Mouse (Mus musculus) myocyte (in vitro differentiated cells): ENCODE measurements around the gene Ssh2.

Experiments used
- CEBPB ChIP-seq: IDR thresholded peaks from 2 replicates; pipeline ENCODE4 v1.6.1; 2011; ENCODE audit warnings: mild to moderate bottlenecking, moderate library complexity; ENCODE audit not compliant: poor library complexity, insufficient read depth, severe bottlenecking
- E2F4 ChIP-seq: IDR thresholded peaks from one replicate; pipeline ENCODE4 v1.6.1; 2011; ENCODE audit warnings: mild to moderate bottlenecking, control low read depth, moderate library complexity; ENCODE audit not compliant: insufficient read depth
- MAX ChIP-seq: IDR thresholded peaks from one replicate; pipeline ENCODE4 v1.6.1; 2011; ENCODE audit warnings: low read depth, mild to moderate bottlenecking, control low read depth
- MYOD1 ChIP-seq, 3 experiments: IDR thresholded peaks; one replicate each; pipeline ENCODE4 v1.6.1; 2011; ENCODE audit warnings: control low read depth in 2 of 3, low read depth in 2 of 3, mild to moderate bottlenecking in 2 of 3, moderate library complexity in 1 of 3; ENCODE audit not compliant: insufficient read length in 2 of 3, control insufficient read depth in 1 of 3
- MYOG ChIP-seq, 3 experiments: IDR thresholded peaks; one replicate each; pipeline ENCODE4 v1.6.1; 2011; ENCODE audit warnings: control low read depth in 2 of 3, low read depth in 2 of 3, mild to moderate bottlenecking in 2 of 3; ENCODE audit not compliant: insufficient read length in 2 of 3, control insufficient read depth in 1 of 3, insufficient read depth in 1 of 3
- POLR2A ChIP-seq: IDR thresholded peaks from one replicate; pipeline ENCODE4 v1.6.1; 2011; ENCODE audit warnings: low read depth, mild to moderate bottlenecking, control low read depth, moderate library complexity; ENCODE audit not compliant: insufficient read length
- POLR2AphosphoS2 ChIP-seq: IDR thresholded peaks from one replicate; pipeline ENCODE4 v1.6.1; 2011; ENCODE audit warnings: low read depth, control low read depth; ENCODE audit not compliant: insufficient read length
- REST ChIP-seq: IDR thresholded peaks from one replicate; pipeline ENCODE4 v1.6.1; 2011; ENCODE audit warnings: mild to moderate bottlenecking, control low read depth, moderate library complexity; ENCODE audit not compliant: insufficient read depth, insufficient read length
- SRF ChIP-seq: IDR thresholded peaks from one replicate; pipeline ENCODE4 v1.6.1; 2011; ENCODE audit warnings: low read depth; ENCODE audit not compliant: control insufficient read depth, insufficient read length
- TCF3 ChIP-seq: IDR thresholded peaks from one replicate; pipeline ENCODE4 v1.6.1; 2011; ENCODE audit warnings: low read depth, control low read depth; ENCODE audit not compliant: insufficient read length
- USF1 ChIP-seq: IDR thresholded peaks from one replicate; pipeline ENCODE4 v1.6.1; 2011; ENCODE audit warnings: low read depth, mild to moderate bottlenecking, control low read depth, moderate library complexity

- TF ChIP-seq REST (no peak), CEBPB (peak; percentile 35; the same call in 1 of the 2 replicates), USF1 (no peak), POLR2A (no peak), SRF (no peak), E2F4 (no peak), POLR2AphosphoS2 (no peak), MYOG (IDR thresholded peaks at IDR 0.05; ENCODE audit: control insufficient read depth in 1 of 3, insufficient read depth in 1 of 3, insufficient read length in 2 of 3, low read depth in 2 of 3) (no peak), TCF3 (no peak), MYOD1 (IDR thresholded peaks at IDR 0.05; ENCODE audit: control insufficient read depth in 1 of 3, insufficient read length in 2 of 3, low read depth in 2 of 3) (no peak), MAX (no peak)
Measured at GRCm38 (mm10) chr11:77230765-77231164, 14.7 kb downstream of the Ssh2 start.
